Mouse (Mus musculus) cerebellum, postnatal 4 days (tissue): ENCODE data around the gene Hist1h2ab.
"Not testable (repeated sequence)": the region's sequence is repeated elsewhere in the genome, so short reads cannot be mapped to it uniquely, and the experiment has no call there.

Source experiments
- DNase-seq, 2 experiments: peaks; one replicate each; pipeline ENCODE4 v3.0.0; 2022; ENCODE audit warnings: low spot score in 2 of 2, mixed read lengths in 1 of 2

Gene Hist1h2ab

GRCm38 (mm10) chr13:23750839-23751477 lies at the start of gene Hist1h2ab:
Hist1h2ab (plus strand) TSS chr13:23751126.
- DNase-seq, result peak in 1 of 2 experiments; percentile 51

- DNase-seq, result no peak
Measured at GRCm38 (mm10) chr13:23702220-23702619, 48.7 kb upstream of the Hist1h2ab start.

- DNase-seq, result not testable (repeated sequence)
Measured at GRCm38 (mm10) chr13:23702801-23703200, 48.1 kb upstream of the Hist1h2ab start.

GRCm38 (mm10) chr13:23705751-23706356 lies 45.1 kb upstream of the Hist1h2ab start:
- DNase-seq, result no peak

GRCm38 (mm10) chr13:23706771-23707170 lies 44.2 kb upstream of the Hist1h2ab start:
- DNase-seq, result no peak

- DNase-seq, result no peak
Measured at GRCm38 (mm10) chr13:23708041-23708440, 42.9 kb upstream of the Hist1h2ab start.

GRCm38 (mm10) chr13:23708654-23709053 lies 42.3 kb upstream of the Hist1h2ab start:
- DNase-seq, result no peak

- DNase-seq, result no peak
Measured at GRCm38 (mm10) chr13:23709714-23710373, 41.1 kb upstream of the Hist1h2ab start.

- no peak for DNase-seq
Measured at GRCm38 (mm10) chr13:23710374-23711089, 40.4 kb upstream of the Hist1h2ab start, which contains the start of gene Hfe. Hfe (minus strand) TSS chr13:23710854.

GRCm38 (mm10) chr13:23716261-23717042 lies 34.5 kb upstream of the Hist1h2ab start:
- no peak for DNase-seq

- no peak for DNase-seq
Measured at GRCm38 (mm10) chr13:23717176-23717575, 33.8 kb upstream of the Hist1h2ab start.

GRCm38 (mm10) chr13:23717593-23718245 lies 33.2 kb upstream of the Hist1h2ab start:
- not testable (repeated sequence) for DNase-seq

- DNase-seq, result no peak
Measured at GRCm38 (mm10) chr13:23724239-23724638, 26.7 kb upstream of the Hist1h2ab start.

- no peak for DNase-seq
Measured at GRCm38 (mm10) chr13:23725213-23725612, 25.7 kb upstream of the Hist1h2ab start.

GRCm38 (mm10) chr13:23728472-23729191 lies 22.3 kb upstream of the Hist1h2ab start:
- DNase-seq, result no peak

- DNase-seq, result no peak
Measured at GRCm38 (mm10) chr13:23729192-23729525, 21.8 kb upstream of the Hist1h2ab start.

GRCm38 (mm10) chr13:23729706-23730105 lies 21.2 kb upstream of the Hist1h2ab start:
- no peak for DNase-seq

GRCm38 (mm10) chr13:23730479-23730878 lies 20.4 kb upstream of the Hist1h2ab start:
- no peak for DNase-seq

- DNase-seq, result no peak
Measured at GRCm38 (mm10) chr13:23732156-23732804, 18.6 kb upstream of the Hist1h2ab start.

GRCm38 (mm10) chr13:23737091-23737490 lies 13.8 kb upstream of the Hist1h2ab start:
- no peak for DNase-seq
